Comparison of ENCODE assay signal across 25 mouse cellular contexts in the genomic region with DNA sequence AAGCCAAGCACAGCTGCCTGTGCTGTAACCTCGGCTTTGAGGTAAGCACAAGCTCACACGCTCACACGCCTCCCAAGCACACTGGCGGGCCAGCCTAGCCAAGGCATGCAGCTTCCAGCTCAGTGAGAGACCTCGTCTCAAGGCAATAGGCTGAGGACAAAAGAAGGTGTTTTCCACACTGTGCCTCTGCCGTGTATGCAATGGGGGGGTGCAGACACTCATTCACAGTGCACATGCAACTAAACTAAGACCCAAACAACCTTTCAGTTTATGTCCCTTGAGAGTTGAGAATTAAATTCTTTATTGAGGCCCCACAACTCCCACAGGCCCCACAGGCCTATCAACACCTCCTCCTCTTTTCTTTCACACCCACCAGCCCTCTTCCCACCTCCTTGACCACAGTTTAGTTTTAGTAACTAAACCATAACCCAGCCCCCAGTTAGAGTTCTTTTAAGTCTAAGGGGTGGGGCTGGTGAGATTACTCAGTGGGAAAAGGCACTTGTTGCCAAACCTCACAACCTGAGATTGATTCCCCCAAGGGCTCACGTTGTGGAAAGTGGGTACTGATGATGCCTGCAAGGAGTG. TPM values are rescaled to one million over a fixed set of nuclear protein-coding genes. Genes with fewer than 3 reads are reported as not detected.
DNase-seq lines count a peak whose midpoint lies in the region; ATAC-seq and TF ChIP-seq lines count a peak whose summit lies in the region.
"Had no signal": no experiment of that assay in that cellular context is flagged by ENCODE, and none has a peak within 500 bp of the region (broad histone marks: within the 10 kb centered on the region; RNA-seq: fewer than 3 reads in every experiment).

No protein-coding gene starts in this region.

- H3K36me3 ChIP-seq in heart, postnatal 0 days (replicated peaks; ENCODE audit: control insufficient read depth, insufficient read depth, low read length): no peaks in the 10 kb centered on the region
- H3K36me3 ChIP-seq: forebrain, embryonic 10.5 days; heart, embryonic 15.5 days; liver, embryonic 13.5 days; lung, embryonic 15.5 days; midbrain, embryonic 15.5 days had no signal

- no peak overlapping the region for H3K4me2 ChIP-seq in heart, postnatal 0 days (ENCODE audit: low read depth, low read length)
- H3K4me2 ChIP-seq: heart, embryonic 15.5 days; liver, embryonic 13.5 days; lung, embryonic 15.5 days; midbrain, embryonic 15.5 days had no signal

- TF ChIP-seq POLR2A in lung, adult 2 months (IDR thresholded peaks at IDR 0.05; ENCODE audit: borderline replicate concordance, extremely low read depth, low read depth, low read length): no peak

- 0 out of 2 replicates have a peak, but pooled peaks have one; percentile 27 for ATAC-seq in heart, postnatal 0 days (ENCODE audit: insufficient read depth, low read depth)
- ATAC-seq: forebrain, embryonic 16.5 days; hindbrain, postnatal 0 days; midbrain, embryonic 15.5 days; Patski had no signal

- H3K27me3 ChIP-seq in heart, postnatal 0 days (ENCODE audit: control insufficient read depth, insufficient read depth, low read length): no peaks in the 10 kb centered on the region
- H3K27me3 ChIP-seq: heart, embryonic 15.5 days; liver, embryonic 13.5 days; lung, embryonic 15.5 days; midbrain, embryonic 15.5 days; Patski had no signal

- no peak for TF ChIP-seq EP300 in heart, postnatal 0 days (IDR thresholded peaks at IDR 0.05; ENCODE audit: low read depth)

- intact Hi-C loops in heart, postnatal 25 days (cut with DNase I): no loop called here

- DNase-seq in heart, postnatal 0 days (ENCODE audit: low spot score): no peak
- no peak for DNase-seq in heart, postnatal 25 days (ENCODE audit: low spot score)
- DNase-seq in A20 (ENCODE audit: low read depth, low spot score): peak; percentile 53
- peak; percentile 19 for DNase-seq in ES-CJ7 (ENCODE audit: low read depth, low spot score)
- peak; percentile 57 for DNase-seq in induced T-regulatory cell, adult 2 months (ENCODE audit: low read depth)
- no peak for DNase-seq in cerebellum, adult 11-12 months
- no peak for DNase-seq in lung, adult 2 months
- DNase-seq in urinary bladder, adult 18-20 months (ENCODE audit: low spot score in 2 of 2): no peak
- DNase-seq: adrenal gland, postnatal 14 days; B cell, adult 2 months; cerebellum, postnatal 10 days; gastrocnemius, postnatal 10 days; heart, adult 2 months; kidney, adult 18-20 months; kidney, postnatal 25 days; liver, embryonic 13.5 days; lung, postnatal 4 days had no signal

- no peak overlapping the region for H3K9ac ChIP-seq in heart, postnatal 0 days (replicated peaks; ENCODE audit: low read depth, low read length)
- H3K9ac ChIP-seq: heart, embryonic 15.5 days; liver, embryonic 13.5 days; lung, embryonic 15.5 days; midbrain, embryonic 15.5 days had no signal

- H3K4me1 ChIP-seq in heart, postnatal 0 days (ENCODE audit: control insufficient read depth, insufficient read depth): no peaks in the 10 kb centered on the region
- H3K4me1 ChIP-seq in lung, adult 2 months (ENCODE audit: control insufficient read depth, insufficient read depth, low read length): no peaks in the 10 kb centered on the region
- H3K4me1 ChIP-seq: liver, embryonic 13.5 days; lung, embryonic 15.5 days; midbrain, embryonic 15.5 days had no signal

- no peak overlapping the region for H3K27ac ChIP-seq in heart, postnatal 0 days (ENCODE audit: low read depth)
- H3K27ac ChIP-seq: forebrain, embryonic 10.5 days; heart, adult 2 months; heart, embryonic 15.5 days; hindbrain, postnatal 0 days; liver, embryonic 13.5 days; lung, embryonic 15.5 days; midbrain, embryonic 15.5 days had no signal

- H3K4me3 ChIP-seq in heart, postnatal 0 days (ENCODE audit: low read depth, low read length): no peak overlapping the region
- no peak overlapping the region for H3K4me3 ChIP-seq in lung, adult 2 months (replicated peaks; ENCODE audit: extremely low read depth, low read depth, low read length)
- H3K4me3 ChIP-seq: forebrain, embryonic 10.5 days; heart, adult 2 months; heart, embryonic 15.5 days; liver, embryonic 13.5 days; lung, embryonic 15.5 days; midbrain, embryonic 15.5 days; myocyte had no signal

- no peaks in the 10 kb centered on the region for H3K9me3 ChIP-seq in heart, postnatal 0 days (replicated peaks; ENCODE audit: control insufficient read depth, low read length)
- H3K9me3 ChIP-seq: forebrain, embryonic 10.5 days; heart, embryonic 15.5 days; liver, embryonic 13.5 days; lung, embryonic 15.5 days; midbrain, embryonic 15.5 days had no signal

- WGBS in heart, postnatal 0 days: 38% methylated on average over 7 of the region's 7 CpGs
- WGBS in lung, adult 2 months: 75% methylated on average over 7 of the region's 7 CpGs

- no peak for TF ChIP-seq CTCF in heart, postnatal 0 days (IDR thresholded peaks at IDR 0.05; ENCODE audit: low read depth)
- TF ChIP-seq CTCF in lung, adult 2 months (IDR thresholded peaks at IDR 0.05; ENCODE audit: insufficient read depth, low read length): no peak

RNA-seq across cellular contexts. Expression of gene Ppp4r2, which starts 8.9 kb away (rescaled TPM):
- 17.6 and 27.8 TPM in 2 replicates for total RNA-seq in heart, postnatal 0 days (2014; rRNA removed; ENCODE audit: low replicate concordance)
- 9.5 and 11.2 TPM in 2 replicates for polyA plus RNA-seq in heart, postnatal 0 days (2015; fragmentation: Nextera tagmentation; extraction: Ambion mirVana)
- total RNA-seq in heart, postnatal 25 days (2021): 10 to 100 TPM; 44.9 to 50.9 TPM
- 14.1 and 20.9 TPM in 2 replicates for polyA plus RNA-seq in lung, adult 2 months (2012; rRNA removed)

Comparison
In these comparisons a context has a peak if more than half of its experiments do, and no peak if none do; other contexts are left out.
1. DNase-seq: peak in A20 (single experiment), ES-CJ7 (single experiment) and induced T-regulatory cell, adult 2 months (single experiment); none in heart, postnatal 0 days (single experiment), heart, postnatal 25 days (single experiment), cerebellum, adult 11-12 months (single experiment), lung, adult 2 months (single experiment) and urinary bladder, adult 18-20 months (0 of 2).